Mouse (Mus musculus) urinary bladder, postnatal 36 days (tissue): ENCODE measurements around the gene Olfr1373.

Source experiments
- DNase-seq, 2 experiments: peaks; one replicate each; pipeline ENCODE4 v3.0.0; 2022; ENCODE audit warnings: low spot score in 2 of 2, mixed read lengths in 1 of 2

Olfr1373 gene

DNA sequence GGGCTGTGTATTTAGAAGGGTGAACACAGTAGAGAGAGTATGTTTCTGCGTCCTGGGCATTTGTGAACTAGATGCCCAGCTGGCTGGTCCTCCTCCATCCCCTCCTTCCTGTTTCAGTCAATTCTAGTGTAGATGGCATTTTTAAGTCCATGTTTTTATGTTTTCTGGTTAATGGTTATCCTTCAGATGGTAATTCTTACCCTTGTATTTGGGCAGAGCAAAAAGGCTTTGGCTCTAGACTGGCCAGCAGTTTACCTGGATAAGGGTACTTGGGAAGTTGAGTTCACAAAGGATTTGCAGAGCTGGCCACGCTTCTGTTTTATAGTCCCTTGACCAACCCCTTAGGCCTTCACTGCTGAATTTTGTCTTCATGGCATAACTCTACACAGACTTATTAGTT lies 39.3 kb downstream of the Olfr1373 start:
- no peak for DNase-seq

DNA sequence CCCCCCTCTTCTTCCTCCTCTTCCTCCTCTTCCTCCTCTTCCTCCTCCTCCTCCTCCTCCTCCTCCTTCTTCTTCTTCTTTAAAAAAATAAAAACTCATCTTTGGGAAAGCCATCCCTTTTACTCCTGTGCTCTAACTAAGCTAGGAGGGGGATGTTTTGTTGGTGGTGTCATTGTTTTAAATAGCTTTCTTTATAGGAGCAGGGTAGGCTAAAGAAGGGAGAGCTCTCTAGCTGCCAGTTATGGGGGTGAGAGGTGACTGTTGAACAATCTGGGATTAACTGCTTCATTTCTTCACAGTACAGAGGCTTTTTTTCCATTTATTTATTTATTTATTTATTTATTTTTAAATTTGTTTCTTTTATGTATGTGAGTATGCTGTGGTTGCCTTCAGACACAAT lies 39.8 kb downstream of the Olfr1373 start:
- no peak for DNase-seq

DNA sequence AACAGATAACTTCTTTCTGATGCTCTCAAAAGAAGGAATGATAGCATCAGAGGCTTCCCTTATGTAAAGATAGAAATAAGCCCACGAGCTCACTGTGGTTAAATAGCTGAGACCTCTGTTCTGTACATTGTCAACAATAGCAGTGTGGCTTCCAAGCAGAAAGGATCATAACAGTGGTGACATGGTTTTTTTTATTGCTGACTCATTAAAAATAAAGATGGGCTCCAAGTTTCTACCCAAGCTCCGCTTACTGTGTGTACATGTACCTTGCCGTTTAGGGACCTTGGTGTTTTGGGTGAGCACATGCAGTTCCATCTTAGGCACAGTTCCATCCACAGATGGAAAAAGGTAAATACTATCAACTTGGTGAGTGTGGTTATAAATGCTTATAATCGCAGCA lies 42.4 kb downstream of the Olfr1373 start:
- DNase-seq, result no peak

DNA sequence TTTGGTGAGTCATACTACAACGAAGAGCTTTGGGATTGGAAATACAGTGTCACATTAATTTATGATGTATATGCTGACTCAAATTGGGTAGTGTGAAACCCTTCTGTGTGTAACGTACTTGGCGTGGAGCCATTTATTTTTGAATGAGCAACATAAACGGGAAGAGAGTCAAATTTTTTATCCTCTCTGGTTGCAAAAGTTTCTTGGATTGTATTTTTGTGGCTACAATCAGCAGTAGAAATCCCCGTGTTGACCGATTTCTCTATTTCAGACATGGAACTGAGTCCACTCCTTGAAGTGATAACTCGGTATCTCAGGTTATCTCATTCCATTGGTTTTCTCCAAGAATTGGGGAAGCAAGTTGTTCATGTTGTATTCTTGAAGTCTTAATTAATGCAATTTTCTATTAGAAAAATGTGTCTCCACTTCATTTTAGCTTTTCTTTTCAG lies 45.5 kb downstream of the Olfr1373 start:
- no peak for DNase-seq

DNA sequence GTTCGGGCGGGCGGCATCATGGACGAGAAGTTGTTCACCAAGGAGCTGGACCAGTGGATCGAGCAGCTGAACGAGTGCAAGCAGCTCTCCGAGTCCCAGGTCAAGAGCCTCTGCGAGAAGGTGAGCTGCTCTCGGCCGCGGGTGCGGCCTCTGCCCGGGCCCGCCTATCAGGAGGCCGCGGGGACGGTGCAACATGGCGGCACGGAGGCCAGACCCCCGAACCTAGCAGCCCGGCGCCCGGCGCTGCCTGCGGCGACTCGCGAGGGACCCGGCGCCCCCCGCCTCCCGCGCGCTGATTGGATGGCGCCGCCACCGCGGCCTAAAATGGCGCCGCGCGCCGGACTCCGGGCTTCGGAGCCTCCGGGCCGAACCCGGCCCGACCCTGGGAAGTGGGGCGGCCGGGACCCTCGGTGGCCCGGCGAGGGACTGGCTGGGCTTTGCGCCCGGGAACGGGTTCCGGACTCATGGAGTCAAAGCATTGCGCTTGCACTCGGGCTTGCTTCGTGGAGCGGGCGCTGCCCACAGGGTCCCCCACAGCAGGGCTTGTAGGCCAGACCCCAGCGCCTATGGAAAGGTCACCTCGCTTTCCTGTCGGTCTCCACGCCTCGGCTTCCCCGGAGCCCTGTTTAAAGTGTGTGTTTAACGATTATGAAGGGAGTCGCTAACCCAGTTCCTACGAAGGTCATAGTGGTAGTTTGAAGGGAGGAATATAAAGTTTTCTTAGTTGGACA lies 46.1 kb downstream of the Olfr1373 start:
- DNase-seq, result peak; percentile 42 to 52

DNA sequence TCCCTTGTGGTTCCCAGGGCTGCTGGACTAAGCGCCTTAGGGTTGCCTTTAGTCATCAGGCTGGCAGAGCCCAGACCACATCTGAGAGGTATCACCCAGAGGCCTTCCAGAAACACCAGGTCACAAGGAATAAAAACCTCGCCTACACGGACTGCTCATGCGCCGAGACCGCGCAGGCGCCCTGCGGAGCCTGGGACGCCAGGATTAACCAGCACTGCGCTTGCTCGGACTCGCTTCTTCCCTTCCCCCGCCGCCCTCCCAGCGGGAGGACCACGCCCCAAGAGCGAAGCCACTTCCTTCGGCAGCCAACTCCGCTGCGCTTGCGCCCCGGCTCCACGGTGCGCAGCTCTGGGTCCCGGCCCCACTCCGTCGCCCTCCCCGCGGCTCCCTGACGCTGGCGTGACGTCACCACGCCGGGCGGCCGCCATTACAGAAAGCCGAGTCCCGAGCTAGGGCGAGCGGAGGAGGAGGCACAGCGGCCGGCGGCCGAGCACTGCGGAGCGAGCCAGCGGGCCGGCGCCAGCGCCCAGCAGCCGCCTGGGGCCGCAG lies 46.9 kb downstream of the Olfr1373 start, which contains the start of gene Ppp2ca:
TSS of gene Ppp2ca (plus strand) at position 284 of the 549 bp plus-strand sequence.
- DNase-seq, result peak; percentile 95 to 99

DNA sequence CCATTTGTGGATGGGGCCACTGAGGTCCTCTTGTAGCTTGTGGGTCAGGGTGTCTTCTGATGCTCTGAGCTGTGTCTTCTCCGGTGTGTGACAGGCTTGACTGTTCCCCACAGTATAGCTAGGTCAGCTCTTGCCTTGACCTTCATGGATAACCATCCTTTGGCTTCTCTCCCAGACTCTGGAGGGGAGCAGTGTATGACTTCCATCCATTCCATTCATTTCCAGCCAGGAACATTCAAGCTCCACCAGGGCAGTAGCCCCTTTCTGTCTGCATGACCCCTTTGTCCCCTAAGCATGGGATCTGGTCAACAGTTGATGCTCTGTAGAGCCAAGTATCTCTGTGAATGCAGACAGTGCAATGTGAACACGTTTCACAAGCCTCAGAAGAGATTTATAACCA lies 47.7 kb downstream of the Olfr1373 start:
- DNase-seq, result no peak

DNA sequence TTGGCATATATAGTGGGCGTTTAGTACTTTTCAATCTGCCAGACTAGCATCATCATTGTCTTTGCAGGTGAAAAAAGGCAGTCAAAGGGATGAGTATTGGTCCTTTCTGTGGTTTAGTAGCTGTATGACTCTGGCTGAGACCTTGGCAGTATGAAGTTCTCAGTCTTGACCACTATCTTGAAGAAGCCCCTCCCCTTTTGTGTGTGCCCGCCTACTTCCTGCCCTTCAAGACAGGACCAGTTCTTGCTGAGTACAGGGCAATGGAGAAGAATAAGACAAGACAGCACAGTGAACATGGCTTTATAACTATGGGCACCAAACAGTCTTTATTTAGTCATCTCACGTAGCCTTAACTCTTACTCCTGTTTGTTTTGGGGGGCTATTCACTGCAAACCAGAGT lies 48.3 kb downstream of the Olfr1373 start:
- DNase-seq, result no peak
